Mouse (Mus musculus) E14TG2a.4 (cell line): Measurements from ENCODE around the gene Cilp2.
A peak's percentile ranks its signal among the peaks of the same experiment; 100 is the strongest.

ENCODE experiments used
- H3K27me3 ChIP-seq: 2 replicates; pipeline ENCODE4 v1.6.1; 2014; ENCODE audit warnings: low read length, control low read depth; ENCODE audit not compliant: insufficient read depth
- H3K36me3 ChIP-seq: 2 replicates; pipeline ENCODE4 v1.6.1; 2014; ENCODE audit warnings: low read length, control low read depth; ENCODE audit not compliant: insufficient read depth
- H3K4me1 ChIP-seq: replicated peaks from 2 replicates; pipeline ENCODE4 v1.6.1; 2014; ENCODE audit warnings: low read depth, low read length, control low read depth
- H3K4me3 ChIP-seq: replicated peaks from 2 replicates; pipeline ENCODE4 v1.5.1; 2014; ENCODE audit warnings: mild to moderate bottlenecking, low read length
- H3K9me3 ChIP-seq: 2 replicates; pipeline ENCODE4 v1.6.1; 2014; ENCODE audit warnings: low read length, control low read depth
- CTCF ChIP-seq: conservative IDR thresholded peaks from 2 replicates; pipeline ENCODE4 v1.5.1; 2014; ENCODE audit warnings: low read length
- NANOG ChIP-seq: IDR thresholded peaks from 2 replicates; pipeline ENCODE4 v1.6.1; 2014; ENCODE audit warnings: borderline replicate concordance, low read length, mixed read lengths
- POU5F1 ChIP-seq: IDR thresholded peaks from 2 replicates; pipeline ENCODE4 v1.6.1; 2014; ENCODE audit warnings: low read length, borderline replicate concordance

Gene Cilp2

DNA sequence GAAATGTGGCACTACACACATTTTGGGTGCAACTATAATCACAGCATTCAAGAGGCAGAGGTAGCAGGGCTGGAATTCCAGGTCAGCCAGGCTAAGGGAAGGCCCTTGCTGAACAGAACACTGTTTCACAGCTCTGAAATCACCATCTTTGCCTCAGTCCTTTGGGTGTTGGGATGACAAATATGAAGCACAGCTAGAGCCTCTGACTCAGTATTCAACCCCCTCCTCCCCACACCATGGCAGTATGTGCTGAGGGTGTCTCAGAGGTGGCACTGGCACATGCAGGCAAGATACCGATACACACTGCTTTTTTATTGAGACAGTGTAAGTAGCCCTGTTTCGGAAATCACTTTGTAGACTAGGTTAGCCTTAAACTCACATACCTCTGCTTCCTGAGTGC is 18.8 kb upstream of the Cilp2 start:
- Histone ChIP-seq H3K4me3 (no peak overlapping the region), H3K9me3 (no peaks in the 10 kb centered on the region), H3K4me1 (peaks cover 62% of the 10 kb centered on the region), H3K27me3 (no peaks in the 10 kb centered on the region), H3K36me3 (peaks cover 52% of the 10 kb centered on the region)
- no peak for TF ChIP-seq CTCF
- TF ChIP-seq POU5F1: no peak
- no peak for TF ChIP-seq NANOG

DNA sequence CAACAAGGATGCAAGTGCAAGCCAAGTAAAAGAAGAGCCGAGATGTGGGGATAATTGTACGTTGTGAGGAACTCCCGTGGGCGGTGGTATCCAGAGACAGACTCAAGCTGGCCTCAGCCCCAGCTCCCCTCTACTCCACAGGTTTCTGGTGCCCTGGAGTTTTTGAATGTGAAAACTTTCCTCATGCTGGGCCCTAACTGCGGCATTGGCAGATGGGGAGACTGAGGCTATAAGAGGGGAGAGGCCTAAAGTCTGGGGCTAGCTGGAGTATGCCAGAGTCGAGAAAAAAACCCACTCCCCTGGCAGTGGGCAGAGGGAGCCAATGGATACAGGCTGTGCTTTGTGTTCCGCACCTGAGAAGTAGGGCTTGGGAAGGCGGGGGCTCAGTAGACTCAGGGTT is 16.6 kb upstream of the Cilp2 start:
- Histone ChIP-seq H3K9me3 (no peaks in the 10 kb centered on the region), H3K4me3 (peak overlapping the region; percentile 93), H3K4me1 (peaks cover 67% of the 10 kb centered on the region), H3K36me3 (peaks cover 43% of the 10 kb centered on the region), H3K27me3 (no peaks in the 10 kb centered on the region)
- TF ChIP-seq NANOG: no peak
- TF ChIP-seq CTCF: no peak
- no peak for TF ChIP-seq POU5F1

DNA sequence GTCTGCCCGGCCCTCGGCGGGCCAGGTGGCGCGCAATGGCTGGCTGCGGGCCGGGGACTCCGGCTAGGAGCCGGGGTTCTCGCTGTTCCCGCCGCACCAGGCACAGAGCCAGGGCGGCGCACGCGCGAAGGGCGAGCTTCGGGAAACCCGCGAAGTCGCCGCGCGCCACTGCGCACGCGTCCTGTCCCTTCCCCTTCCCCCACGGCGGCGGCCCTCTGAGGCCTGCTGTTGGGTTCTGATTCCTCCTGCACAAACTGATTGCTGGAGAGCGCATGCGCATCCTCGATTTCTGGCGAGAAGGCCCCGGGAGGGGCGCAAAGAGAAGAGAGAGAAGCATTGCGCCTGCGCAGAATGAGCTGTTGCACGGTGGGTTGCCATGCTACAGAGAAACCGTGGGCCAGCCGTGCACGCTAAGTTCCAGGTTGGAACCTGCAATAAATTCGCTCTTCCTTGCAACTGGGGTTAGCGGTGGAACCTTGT is 15.6 kb upstream of the Cilp2 start:
- no peak for TF ChIP-seq NANOG
- TF ChIP-seq CTCF: no peak
- TF ChIP-seq POU5F1: no peak
- no peaks in the 10 kb centered on the region for H3K27me3 ChIP-seq
- peaks cover 40% of the 10 kb centered on the region for H3K36me3 ChIP-seq
- no peaks in the 10 kb centered on the region for H3K9me3 ChIP-seq
- peak overlapping the region; percentile 93 for H3K4me3 ChIP-seq
- peaks cover 69% of the 10 kb centered on the region for H3K4me1 ChIP-seq

DNA sequence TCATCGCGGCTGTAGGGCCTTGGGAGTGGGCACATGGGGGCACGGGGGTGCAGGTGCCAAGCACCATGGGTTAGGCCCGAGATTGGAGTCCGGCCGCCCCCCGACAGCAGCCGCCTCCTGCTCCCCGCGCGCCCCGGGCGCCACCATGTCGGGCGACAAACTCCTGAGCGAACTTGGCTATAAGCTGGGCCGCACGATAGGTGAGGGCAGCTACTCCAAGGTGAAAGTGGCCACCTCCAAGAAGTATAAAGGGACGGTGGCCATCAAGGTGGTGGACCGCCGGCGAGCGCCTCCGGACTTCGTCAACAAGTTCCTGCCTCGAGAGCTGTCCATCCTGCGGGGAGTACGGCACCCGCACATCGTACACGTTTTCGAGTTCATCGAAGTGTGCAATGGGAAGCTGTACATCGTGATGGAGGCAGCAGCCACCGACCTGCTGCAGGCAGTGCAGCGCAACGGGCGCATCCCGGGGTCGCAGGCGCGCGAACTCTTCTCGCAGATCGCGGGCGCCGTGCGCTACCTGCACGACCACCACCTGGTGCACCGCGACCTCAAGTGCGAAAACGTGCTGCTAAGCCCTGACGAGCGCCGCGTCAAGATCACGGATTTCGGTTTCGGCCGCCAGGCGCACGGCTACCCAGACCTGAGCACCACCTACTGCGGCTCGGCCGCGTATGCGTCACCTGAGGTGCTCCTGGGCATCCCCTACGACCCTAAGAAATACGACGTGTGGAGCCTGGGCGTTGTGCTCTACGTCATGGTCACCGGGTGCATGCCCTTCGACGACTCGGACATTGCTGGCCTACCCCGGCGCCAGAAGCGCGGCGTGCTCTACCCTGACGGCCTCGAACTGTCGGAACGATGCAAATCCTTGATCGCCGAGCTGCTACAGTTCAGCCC is 14.9 kb upstream of the Cilp2 start, which contains the start of the genes Tssk6, Ndufa13 and Yjefn3:
TSS of gene Tssk6 (plus strand) at position 22 of the 900 bp plus-strand sequence.
TSS of gene Ndufa13 (minus strand) at position 396 of the 900 bp plus-strand sequence.
TSS of gene Yjefn3 (minus strand) at position 550 of the 900 bp plus-strand sequence.
- peaks cover 69% of the 10 kb centered on the region for H3K4me1 ChIP-seq
- no peak for TF ChIP-seq NANOG
- no peak for TF ChIP-seq CTCF
- no peak for TF ChIP-seq POU5F1
- H3K9me3 ChIP-seq: no peaks in the 10 kb centered on the region
- H3K36me3 ChIP-seq: peaks cover 40% of the 10 kb centered on the region
- no peaks in the 10 kb centered on the region for H3K27me3 ChIP-seq
- peak within 1 kb of the TSS; percentile 93 for H3K4me3 ChIP-seq

DNA sequence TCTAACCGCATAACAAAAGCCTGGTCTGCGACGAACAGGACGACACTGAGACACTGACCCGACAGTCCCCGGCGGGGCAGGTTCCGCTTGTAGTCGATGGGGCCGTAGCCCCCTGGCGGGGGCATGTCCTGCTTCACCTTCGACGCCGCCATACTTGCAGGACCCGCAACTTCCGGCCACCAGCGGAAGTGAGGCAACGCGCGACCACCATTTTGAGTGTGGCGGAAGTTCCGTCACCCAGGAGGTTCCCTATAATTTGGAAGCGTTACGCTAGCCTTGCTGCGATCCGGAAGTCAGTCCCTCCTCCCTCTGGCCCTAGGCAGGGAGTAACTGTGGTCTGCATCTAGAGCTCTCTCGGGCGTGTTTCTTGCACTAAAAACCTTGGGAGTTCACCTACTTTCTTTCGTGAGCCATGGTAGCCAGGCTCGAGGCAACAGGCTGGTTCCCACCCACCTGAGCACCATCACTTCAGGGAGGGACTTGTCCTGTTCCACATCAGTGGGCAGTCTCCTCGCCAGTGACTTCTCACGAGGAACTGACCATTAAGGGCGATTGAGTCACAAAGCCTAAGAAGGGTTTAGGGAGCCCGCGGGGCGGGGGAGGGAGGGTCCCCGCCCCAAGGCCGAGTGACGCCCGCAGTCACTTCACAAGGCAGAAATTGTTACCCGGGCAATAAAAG is 14.1 kb upstream of the Cilp2 start:
- Histone ChIP-seq H3K4me3 (peak overlapping the region; percentile 93), H3K9me3 (no peaks in the 10 kb centered on the region), H3K4me1 (peaks cover 75% of the 10 kb centered on the region), H3K27me3 (no peaks in the 10 kb centered on the region), H3K36me3 (peaks cover 40% of the 10 kb centered on the region)
- no peak for TF ChIP-seq POU5F1
- no peak for TF ChIP-seq NANOG
- TF ChIP-seq CTCF: peak; percentile 30

DNA sequence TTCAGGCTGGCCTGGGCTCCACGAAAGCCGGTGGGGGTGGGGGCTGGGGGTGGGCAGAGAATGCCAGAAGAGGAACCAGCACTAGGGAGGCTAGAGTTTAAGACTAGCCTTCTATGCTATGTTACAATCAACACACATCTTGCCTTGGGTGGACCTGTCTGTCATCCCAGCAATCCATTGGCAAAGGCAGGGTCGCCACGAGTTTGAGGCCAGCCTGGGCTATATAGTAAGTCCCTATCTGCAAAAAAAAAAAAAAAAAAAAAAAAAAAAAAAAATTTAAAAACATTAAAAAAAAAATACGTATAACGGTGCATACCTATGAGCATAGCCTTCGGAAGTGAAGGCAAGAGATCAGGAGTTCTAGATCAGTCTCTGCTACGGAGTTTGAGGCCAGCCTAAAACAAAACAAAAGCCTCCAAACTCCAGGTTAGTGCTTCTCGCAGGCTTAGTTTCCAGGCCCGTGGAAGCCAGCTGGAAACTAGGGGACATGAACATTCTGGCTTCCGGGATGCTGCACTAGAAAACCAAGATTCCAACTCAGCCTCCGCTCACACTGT is 13.5 kb upstream of the Cilp2 start:
- H3K4me1 ChIP-seq: peaks cover 75% of the 10 kb centered on the region
- TF ChIP-seq NANOG: no peak
- no peak for TF ChIP-seq POU5F1
- TF ChIP-seq CTCF: no peak
- peak overlapping the region; percentile 93 for H3K4me3 ChIP-seq
- peaks cover 40% of the 10 kb centered on the region for H3K36me3 ChIP-seq
- H3K9me3 ChIP-seq: no peaks in the 10 kb centered on the region
- no peaks in the 10 kb centered on the region for H3K27me3 ChIP-seq

DNA sequence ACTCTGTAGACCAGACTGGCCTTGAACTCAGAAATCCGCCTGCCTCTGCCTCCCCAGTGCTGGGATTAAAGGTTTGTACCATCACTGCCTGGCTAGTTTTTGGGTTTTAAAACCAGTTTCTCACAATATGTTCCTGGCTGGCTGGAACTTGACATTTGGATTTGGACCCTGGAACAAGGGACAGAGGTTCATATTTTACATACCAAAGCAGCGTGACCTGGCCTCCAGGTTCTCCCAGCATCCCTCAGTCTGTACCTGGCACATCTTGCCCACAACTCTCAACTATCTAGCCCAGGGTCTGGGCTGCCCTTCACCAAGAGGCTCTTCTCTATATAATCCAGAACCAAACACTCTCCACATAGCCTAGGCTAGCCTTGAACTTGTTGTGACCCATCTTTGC is 12.4 kb upstream of the Cilp2 start:
- Histone ChIP-seq H3K36me3 (peaks cover 51% of the 10 kb centered on the region), H3K27me3 (no peaks in the 10 kb centered on the region), H3K9me3 (no peaks in the 10 kb centered on the region), H3K4me3 (peak overlapping the region; percentile 93; the same call in 1 of the 2 replicates), H3K4me1 (peaks cover 76% of the 10 kb centered on the region)
- no peak for TF ChIP-seq NANOG
- no peak for TF ChIP-seq CTCF
- TF ChIP-seq POU5F1: no peak

DNA sequence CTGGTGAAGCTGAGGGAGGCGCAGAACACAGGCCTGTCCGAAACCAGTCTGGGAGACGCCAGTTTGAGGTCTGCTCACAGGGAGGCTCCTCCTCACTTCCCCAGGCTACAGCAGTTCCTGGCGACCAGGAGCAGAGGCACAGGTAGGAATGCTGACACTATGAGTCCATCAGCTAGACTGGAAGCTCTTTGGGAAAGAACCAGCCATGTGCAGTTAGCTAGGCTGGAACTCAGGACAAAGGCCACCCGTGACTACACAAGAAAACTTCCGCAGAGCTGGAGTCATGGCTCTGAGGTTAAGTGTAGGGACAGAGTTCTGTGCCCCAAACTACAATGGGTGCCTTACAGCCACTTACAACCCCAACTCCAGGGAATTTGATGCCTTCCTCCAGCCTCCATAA is 10.4 kb upstream of the Cilp2 start:
- no peaks in the 10 kb centered on the region for H3K9me3 ChIP-seq
- no peak for TF ChIP-seq NANOG
- no peak for TF ChIP-seq CTCF
- no peak for TF ChIP-seq POU5F1
- peaks cover 69% of the 10 kb centered on the region for H3K36me3 ChIP-seq
- 0 out of 2 replicates have a peak overlapping the region, but pooled peaks have one; percentile 1 for H3K4me3 ChIP-seq
- H3K4me1 ChIP-seq: peaks cover 80% of the 10 kb centered on the region
- no peaks in the 10 kb centered on the region for H3K27me3 ChIP-seq
